Mouse (Mus musculus) retina, postnatal 1 day (tissue): Measurements from ENCODE around the gene Hoxb1.

ENCODE experiments used
- DNase-seq: peaks from one replicate; pipeline ENCODE4 v3.0.0-alpha.2; 2012

The Hoxb1 gene

GRCm38 (mm10) chr11:96365441-96366091 lies at the start of gene Hoxb1:
TSS of gene Hoxb1 (plus strand) at chr11:96365752.
- no peak for DNase-seq

GRCm38 (mm10) chr11:96316696-96317607 lies 48.6 kb upstream of the Hoxb1 start:
- peak; percentile 62 for DNase-seq

GRCm38 (mm10) chr11:96317608-96318367 lies 47.8 kb upstream of the Hoxb1 start, which contains the start of gene Hoxb4:
TSS of gene Hoxb4 (plus strand) at chr11:96318267.
- DNase-seq = no peak

- DNase-seq = peak; percentile 67
Measured at GRCm38 (mm10) chr11:96318368-96319070, 47.0 kb upstream of the Hoxb1 start.

- DNase-seq = no peak
Measured at GRCm38 (mm10) chr11:96319071-96319902, 46.3 kb upstream of the Hoxb1 start.

- DNase-seq = no peak
Measured at GRCm38 (mm10) chr11:96319910-96320309, 45.6 kb upstream of the Hoxb1 start.

- DNase-seq = no peak
Measured at GRCm38 (mm10) chr11:96320688-96321087, 44.9 kb upstream of the Hoxb1 start.

- DNase-seq = no peak
Measured at GRCm38 (mm10) chr11:96321846-96322245, 43.7 kb upstream of the Hoxb1 start.

- DNase-seq = no peak
Measured at GRCm38 (mm10) chr11:96322738-96323137, 42.8 kb upstream of the Hoxb1 start.

GRCm38 (mm10) chr11:96323154-96323553 lies 42.4 kb upstream of the Hoxb1 start, which contains the start of gene Hoxb3:
TSS of gene Hoxb3 (plus strand) at chr11:96323326.
- DNase-seq = no peak

- no peak for DNase-seq
Measured at GRCm38 (mm10) chr11:96324125-96324524, 41.4 kb upstream of the Hoxb1 start.

- no peak for DNase-seq
Measured at GRCm38 (mm10) chr11:96324965-96325364, 40.6 kb upstream of the Hoxb1 start.

GRCm38 (mm10) chr11:96325747-96326212 lies 39.8 kb upstream of the Hoxb1 start:
- no peak for DNase-seq

GRCm38 (mm10) chr11:96326705-96327104 lies 38.8 kb upstream of the Hoxb1 start:
- no peak for DNase-seq

GRCm38 (mm10) chr11:96327122-96327521 lies 38.4 kb upstream of the Hoxb1 start:
- DNase-seq = no peak

- DNase-seq = no peak
Measured at GRCm38 (mm10) chr11:96327750-96328149, 37.8 kb upstream of the Hoxb1 start.

- no peak for DNase-seq
Measured at GRCm38 (mm10) chr11:96328605-96329004, 36.9 kb upstream of the Hoxb1 start.

GRCm38 (mm10) chr11:96332105-96332504 lies 33.4 kb upstream of the Hoxb1 start:
- no peak for DNase-seq

- DNase-seq = no peak
Measured at GRCm38 (mm10) chr11:96332618-96333032, 32.9 kb upstream of the Hoxb1 start.

- no peak for DNase-seq
Measured at GRCm38 (mm10) chr11:96333241-96334001, 32.1 kb upstream of the Hoxb1 start.

- DNase-seq = no peak
Measured at GRCm38 (mm10) chr11:96334002-96334364, 31.6 kb upstream of the Hoxb1 start.
